Mouse (Mus musculus) ES-E14 (cell line): Measurements from ENCODE around the gene Adamts8.

Experiments
- CHD2 ChIP-seq: IDR thresholded peaks from 2 replicates; pipeline ENCODE4 v1.6.1; 2014; ENCODE audit warnings: mild to moderate bottlenecking, low read depth, low read length, inconsistent platforms
- HCFC1 ChIP-seq: IDR thresholded peaks from 2 replicates; pipeline ENCODE4 v1.6.1; 2012; ENCODE audit warnings: low read length, inconsistent platforms, borderline replicate concordance; ENCODE audit not compliant: insufficient read depth
- MAFK ChIP-seq: IDR thresholded peaks from 2 replicates; pipeline ENCODE4 v1.6.1; 2014; ENCODE audit warnings: mild to moderate bottlenecking, low read depth, low read length, inconsistent platforms; ENCODE audit not compliant: insufficient read depth
- ZC3H11A ChIP-seq: IDR thresholded peaks from 2 replicates; pipeline ENCODE4 v1.6.1; 2012; ENCODE audit warnings: low read depth, mild to moderate bottlenecking, inconsistent platforms, low read length, borderline replicate concordance
- ZNF384 ChIP-seq: IDR thresholded peaks from 2 replicates; pipeline ENCODE4 v1.6.1; 2012; ENCODE audit warnings: low read depth, low read length, inconsistent platforms

DNA sequence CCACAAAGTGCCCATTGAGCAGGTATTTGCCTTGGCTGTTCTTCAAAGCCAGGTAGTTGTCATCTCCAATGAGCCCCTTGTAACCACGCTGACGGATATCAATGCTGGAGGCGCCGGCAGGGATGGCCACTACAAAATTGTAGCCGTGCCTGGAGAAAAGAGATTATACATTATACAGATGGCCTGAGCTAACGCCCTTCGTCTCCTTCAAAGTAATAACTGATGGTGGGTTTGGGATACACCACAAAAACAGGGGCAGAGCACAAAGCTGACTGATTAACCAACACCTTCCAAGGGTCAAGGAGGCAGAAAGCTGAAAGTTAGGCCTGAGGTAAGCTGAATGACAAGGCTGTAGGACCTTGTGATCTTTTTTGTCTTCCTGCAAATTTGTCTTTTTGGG lies 39.7 kb upstream of the Adamts8 start:
- TF ChIP-seq HCFC1 (no peak), ZNF384 (no peak), CHD2 (no peak), ZC3H11A (no peak), MAFK (no peak)
